Mouse (Mus musculus): ENCODE data around the gene Gm21958. TPM values are rescaled to one million over a fixed set of nuclear protein-coding genes. Genes with fewer than 3 reads are reported as not detected.

The Gm21958 gene
- not detected for polyA plus RNA-seq (2014; fragmentation: Illumina TruSeq; extraction: RNeasy Lipid Tissue Mini Kit (QIAGEN cat#74804); ENCODE audit: low replicate concordance)

GRCm38 (mm10) chr3:54714253-54714652 is at the start of gene Gm21958:
Gene Gm21958, minus strand, starts transcription at chr3:54714353.

GRCm38 (mm10) chr3:54755145-54756041 is 41.2 kb upstream of the Gm21958 start, which contains the start of gene Smad9:
Gene Smad9, plus strand, starts transcription at chr3:54755582.

GRCm38 (mm10) chr3:54735247-54736046 is 21.3 kb upstream of the Gm21958 start, which contains the start of the genes Exosc8 and Alg5:
Gene Exosc8, minus strand, starts transcription at chr3:54735393.
Gene Alg5, plus strand, starts transcription at chr3:54735539.

GRCm38 (mm10) chr3:54692202-54693055 is 21.7 kb downstream of the Gm21958 start, which contains the start of gene Supt20:
Gene Supt20, plus strand, starts transcription at chr3:54692807.

Other genes with a start within 250 kb of the Gm21958 start
- gene Supt20, start 21.5 kb downstream of the Gm21958 start, polyA plus RNA-seq (2014; fragmentation: Illumina TruSeq; extraction: RNeasy Lipid Tissue Mini Kit (QIAGEN cat#74804); ENCODE audit: low replicate concordance) = 83.6 TPM
- 21.4 TPM for gene Exosc8, start 21.0 kb upstream of the Gm21958 start, polyA plus RNA-seq (2014; fragmentation: Illumina TruSeq; extraction: RNeasy Lipid Tissue Mini Kit (QIAGEN cat#74804); ENCODE audit: low replicate concordance)
- 27.2 TPM for gene Alg5, start 21.2 kb upstream of the Gm21958 start, polyA plus RNA-seq (2014; fragmentation: Illumina TruSeq; extraction: RNeasy Lipid Tissue Mini Kit (QIAGEN cat#74804); ENCODE audit: low replicate concordance)
- 5.2 TPM for gene Smad9, start 41.2 kb upstream of the Gm21958 start, polyA plus RNA-seq (2014; fragmentation: Illumina TruSeq; extraction: RNeasy Lipid Tissue Mini Kit (QIAGEN cat#74804); ENCODE audit: low replicate concordance)
- gene Rfxap, start 93.4 kb upstream of the Gm21958 start, polyA plus RNA-seq (2014; fragmentation: Illumina TruSeq; extraction: RNeasy Lipid Tissue Mini Kit (QIAGEN cat#74804); ENCODE audit: low replicate concordance) = 13.7 TPM
- 2.6 TPM for gene Sertm1, start 201.5 kb upstream of the Gm21958 start, polyA plus RNA-seq (2014; fragmentation: Illumina TruSeq; extraction: RNeasy Lipid Tissue Mini Kit (QIAGEN cat#74804); ENCODE audit: low replicate concordance)